Mouse (Mus musculus): ENCODE measurements around the gene 0610010K14Rik.

DNA sequence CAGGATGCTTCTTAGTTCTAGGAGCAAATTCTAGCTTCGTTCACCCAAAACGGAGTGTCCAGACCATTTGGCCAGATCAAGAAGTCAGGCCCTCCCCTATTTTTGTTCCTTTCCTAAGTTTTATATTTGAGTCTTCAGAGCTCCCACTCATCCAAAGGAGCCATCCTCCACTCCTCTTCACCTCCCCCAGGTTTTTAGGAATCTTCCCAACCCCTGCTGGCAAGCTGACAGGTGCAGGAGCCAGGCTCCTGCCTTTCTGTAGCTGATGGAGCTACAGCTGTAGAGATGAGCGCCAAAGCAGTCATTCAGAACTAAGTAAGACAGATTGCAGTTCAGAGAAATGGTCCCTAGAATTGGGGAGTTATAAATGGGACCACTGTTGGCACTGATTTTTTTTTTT lies 41.2 kb upstream of the 0610010K14Rik start:
- TF ChIP-seq POLR2A (IDR thresholded peaks at IDR 0.05; ENCODE audit: low read depth, low read length) (no peak), CTCF (IDR thresholded peaks at IDR 0.05; ENCODE audit: extremely low read depth, insufficient read depth, insufficient read length, insufficient replicate concordance) (no peak)

Measured in spleen, adult 2 months (tissue).